Mouse (Mus musculus): ENCODE results near the gene Sart1. TPM values are rescaled to one million over a fixed set of nuclear protein-coding genes. Genes with fewer than 3 reads are reported as not detected.
A peak's percentile ranks its signal among the peaks of the same experiment; 100 is the strongest.
"Not testable (repeated sequence)": the region's sequence is repeated elsewhere in the genome, so short reads cannot be mapped to it uniquely, and the experiment has no call there.

Sart1 gene
- total RNA-seq, 2 experiments from 2014 or later: 40.1 to 50.3 TPM

DNA sequence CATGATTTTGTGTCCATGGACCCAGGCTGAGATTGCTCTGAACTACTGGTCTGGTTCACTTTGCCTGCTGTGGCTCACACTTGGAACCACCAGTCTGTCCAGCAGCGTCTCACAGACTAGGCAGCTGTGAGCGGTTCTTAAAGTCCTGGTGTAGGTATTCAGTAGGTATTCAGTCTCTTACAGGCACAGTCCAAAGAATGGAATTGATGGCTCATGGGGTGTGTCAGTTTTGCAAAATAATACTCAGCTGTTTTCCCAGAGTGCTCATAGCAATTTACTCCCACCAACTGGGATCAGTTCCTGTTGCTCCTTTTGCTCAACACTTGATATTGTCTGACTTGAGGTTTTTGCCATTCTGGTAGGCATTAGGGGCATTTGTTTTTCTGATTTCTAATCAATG lies 26.3 kb downstream of the Sart1 start:
- intact Hi-C loops (cut with DNase I): no loop called here
- no peak overlapping the region for H3K27ac ChIP-seq
- H3K4me3 ChIP-seq: no peak overlapping the region
- no peak for DNase-seq
- TF ChIP-seq CTCF (IDR thresholded peaks at IDR 0.05): no peak

DNA sequence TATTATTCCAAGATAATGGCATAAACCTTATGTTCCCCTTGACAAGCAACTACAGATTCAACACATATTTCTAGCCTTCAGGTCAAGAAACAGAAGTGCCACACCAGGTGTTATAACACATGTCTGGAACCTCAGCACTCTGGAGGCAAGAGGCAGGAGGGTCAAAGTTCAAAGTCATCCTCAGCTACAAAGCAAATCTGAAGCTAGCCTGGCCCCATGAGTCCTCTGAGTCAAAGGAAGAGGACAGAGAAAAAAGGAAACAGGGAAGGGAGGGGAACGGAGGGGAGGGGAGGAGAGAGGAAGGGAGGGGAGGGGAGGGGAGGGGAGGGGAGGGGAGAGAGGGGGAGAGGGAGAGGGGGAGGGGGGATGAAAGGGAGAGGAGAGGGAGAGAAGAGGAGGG lies 32.4 kb downstream of the Sart1 start:
- Histone ChIP-seq H3K4me3 (no peak overlapping the region), H3K27ac (no peak overlapping the region)
- no peak for TF ChIP-seq CTCF (IDR thresholded peaks at IDR 0.05)
- intact Hi-C loops (cut with DNase I): no loop called here
- no peak for DNase-seq

- intact Hi-C loops (cut with DNase I): no loop called here
- no peak for TF ChIP-seq CTCF (IDR thresholded peaks at IDR 0.05)
- no peak for DNase-seq
- Histone ChIP-seq H3K4me3 (no peak overlapping the region), H3K27ac (no peak overlapping the region)
Observed at GRCm38 (mm10) chr19:5353609-5354008, 34.9 kb downstream of the Sart1 start.

GRCm38 (mm10) chr19:5349502-5349873 lies 39.0 kb downstream of the Sart1 start, which contains the start of gene Cst6:
Cst6 (minus strand) TSS chr19:5349574.
- H3K4me3 ChIP-seq: peak within 1 kb of the TSS; percentile 76
- intact Hi-C loops (cut with DNase I); DNase-seq: not testable (repeated sequence)
- H3K27ac ChIP-seq: peak within 1 kb of the TSS; percentile 83

GRCm38 (mm10) chr19:5348526-5349501 lies 39.7 kb downstream of the Sart1 start:
- intact Hi-C loops (cut with DNase I): loop anchor here (1.0 kb wide), 1 partner anchor 11 kb away; no protein-coding TSS in a partner anchor
- Histone ChIP-seq H3K27ac (peak overlapping the region; percentile 83), H3K4me3 (peak overlapping the region; percentile 76)
- TF ChIP-seq CTCF (IDR thresholded peaks at IDR 0.05): peak; percentile 72
- DNase-seq: peak; percentile 74

GRCm38 (mm10) chr19:5348064-5348463 lies 40.4 kb downstream of the Sart1 start:
- DNase-seq: no peak
- intact Hi-C loops (cut with DNase I): loop anchor here (1.0 kb wide), 1 partner anchor 10 kb away; no protein-coding TSS in a partner anchor
- peak overlapping the region; percentile 76 for H3K4me3 ChIP-seq
- no peak for TF ChIP-seq CTCF (IDR thresholded peaks at IDR 0.05)
- no peak overlapping the region for H3K27ac ChIP-seq

GRCm38 (mm10) chr19:5345297-5346131 lies 43.0 kb downstream of the Sart1 start:
- no peak for DNase-seq
- Histone ChIP-seq H3K27ac (peak overlapping the region; percentile 75), H3K4me3 (no peak overlapping the region)
- intact Hi-C loops (cut with DNase I): loop anchor here (2.0 kb wide), 1 partner anchor 51 kb away; the partner anchor contains the start of gene Sf3b2
- no peak for TF ChIP-seq CTCF (IDR thresholded peaks at IDR 0.05)

GRCm38 (mm10) chr19:5341360-5341759 lies 47.1 kb downstream of the Sart1 start:
- intact Hi-C loops (cut with DNase I): no loop called here
- DNase-seq: no peak
- TF ChIP-seq CTCF (IDR thresholded peaks at IDR 0.05): no peak
- H3K4me3 ChIP-seq: no peak overlapping the region
- peak overlapping the region; percentile 59 for H3K27ac ChIP-seq

DNA sequence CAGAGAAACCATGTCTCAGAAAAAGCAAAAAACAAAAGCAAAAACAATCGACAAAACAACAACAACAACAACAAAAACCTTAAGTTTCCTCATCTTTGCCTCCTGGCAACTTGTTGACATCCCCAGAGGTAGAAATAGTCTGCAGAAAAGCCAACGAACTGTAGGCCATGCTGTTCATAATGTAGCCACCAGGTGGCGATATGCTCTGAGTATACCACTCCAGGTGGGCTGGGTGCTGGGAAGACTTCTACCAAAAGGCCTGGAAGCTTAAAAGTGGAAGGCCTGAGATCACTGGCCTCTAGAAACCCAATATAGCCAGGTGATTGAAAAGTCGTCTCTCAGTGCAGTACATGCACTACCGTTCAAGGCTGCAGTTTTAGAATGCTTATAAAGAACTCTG lies 50.5 kb downstream of the Sart1 start:
- DNase-seq: peak; percentile 85
- H3K27ac ChIP-seq: peak overlapping the region; percentile 20; the same call in 1 of the 2 replicates
- H3K4me3 ChIP-seq: no peak overlapping the region
- intact Hi-C loops (cut with DNase I): loop anchor here (1.0 kb wide), 1 partner anchor 10 kb away; no protein-coding TSS in a partner anchor
- no peak; the same call in 1 of the 2 replicates for TF ChIP-seq CTCF (IDR thresholded peaks at IDR 0.05)

GRCm38 (mm10) chr19:5335441-5335840 lies 53.1 kb downstream of the Sart1 start, which contains the start of gene Catsper1:
Catsper1 (plus strand) TSS chr19:5335741.
- H3K4me3 ChIP-seq: no peak within 1 kb of the TSS
- intact Hi-C loops (cut with DNase I): no loop called here
- no peak for DNase-seq
- no peak for TF ChIP-seq CTCF (IDR thresholded peaks at IDR 0.05)
- H3K27ac ChIP-seq: no peak within 1 kb of the TSS

DNA sequence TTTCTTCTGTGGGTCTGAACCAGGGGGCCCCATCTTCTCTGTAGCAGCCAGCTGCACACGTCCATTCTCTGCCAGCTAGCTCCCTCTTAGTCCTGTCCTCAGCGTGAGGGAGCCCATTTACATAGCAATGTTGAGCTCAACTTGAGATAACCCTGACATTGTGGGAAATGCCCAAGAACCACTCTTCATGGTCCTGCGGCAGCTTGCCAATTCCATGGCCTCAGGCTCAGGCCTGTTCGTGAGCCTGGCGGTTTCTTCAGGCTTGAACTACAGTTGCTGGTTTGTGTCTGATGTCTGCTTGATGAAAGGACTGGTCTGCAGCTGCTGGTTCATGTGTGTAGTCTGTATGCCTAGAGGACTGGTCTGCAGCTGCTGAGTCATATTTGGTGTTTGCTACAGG lies 53.8 kb downstream of the Sart1 start:
- intact Hi-C loops (cut with DNase I): no loop called here
- no peak for DNase-seq
- Histone ChIP-seq H3K27ac (no peak overlapping the region), H3K4me3 (no peak overlapping the region)
- no peak for TF ChIP-seq CTCF (IDR thresholded peaks at IDR 0.05)

DNA sequence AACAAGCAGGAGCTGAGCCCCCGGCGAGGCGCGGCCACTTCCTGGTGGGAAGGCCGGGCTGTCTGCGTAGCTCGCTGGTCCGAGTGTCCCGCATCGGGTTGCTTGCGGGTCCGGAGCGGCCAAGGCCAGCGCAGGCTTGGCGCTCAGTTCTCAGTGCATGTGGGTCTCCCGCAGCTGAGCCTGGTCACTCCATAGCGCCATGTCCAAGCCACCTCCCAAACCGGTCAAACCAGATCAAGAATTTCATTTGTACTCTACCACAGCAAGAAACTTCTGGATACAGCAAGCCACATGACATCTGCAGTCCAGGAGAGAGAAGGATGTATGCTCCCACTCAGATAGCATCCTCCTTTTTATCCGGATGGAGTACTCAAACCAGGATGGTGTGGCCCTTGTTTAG lies 60.5 kb downstream of the Sart1 start:
- no peak for TF ChIP-seq CTCF (IDR thresholded peaks at IDR 0.05)
- DNase-seq: no peak
- intact Hi-C loops (cut with DNase I): no loop called here
- Histone ChIP-seq H3K27ac (no peak overlapping the region), H3K4me3 (no peak overlapping the region)

Other genes starting within 250 kb of the Sart1 start
- gene Pacs1, start 115.6 kb downstream of the Sart1 start, total RNA-seq (2021): 1 to 10 TPM; 5.2 to 8.5 TPM
- 10 to 100 TPM; 66.5 to 78.9 TPM for gene Sf3b2, start 93.2 kb downstream of the Sart1 start, total RNA-seq (2021)
- under 1 TPM in 1 of 2 experiments, not detected in 1; 0.11 TPM for gene Gal3st3, start 90.4 kb downstream of the Sart1 start, total RNA-seq (2021)
- not detected for gene Catsper1, start 53.0 kb downstream of the Sart1 start, total RNA-seq (2021)
- 10 to 100 TPM; 27.5 to 44.2 TPM for gene Cst6, start 39.1 kb downstream of the Sart1 start, total RNA-seq (2021)
- gene Eif1ad, start 22.0 kb downstream of the Sart1 start, total RNA-seq (2021): 10 to 100 TPM; 15.7 to 17.9 TPM
- 100 to 1,000 TPM; 122 to 144 TPM for gene Banf1, start 21.5 kb downstream of the Sart1 start, total RNA-seq (2021)
- 1 to 10 TPM; 1.3 to 2.7 TPM for gene Tsga10ip, start 13.8 kb upstream of the Sart1 start, total RNA-seq (2021)
- 100 to 1,000 TPM; 503 to 688 TPM for gene Drap1, start 36.3 kb upstream of the Sart1 start, total RNA-seq (2021)
- 10 to 100 TPM; 34.0 to 38.0 TPM for gene AI837181, start 36.4 kb upstream of the Sart1 start, total RNA-seq (2021)
- gene Fosl1, start 58.8 kb upstream of the Sart1 start, total RNA-seq (2021): not detected
- 1 to 10 TPM; 3.9 to 7.2 TPM for gene Ccdc85b, start 69.2 kb upstream of the Sart1 start, total RNA-seq (2021)
- 10 to 100 TPM; 33.9 to 35.8 TPM for gene Fibp, start 71.9 kb upstream of the Sart1 start, total RNA-seq (2021)
- gene Ctsw, start 79.8 kb upstream of the Sart1 start, total RNA-seq (2021): not detected
- gene Efemp2, start 85.3 kb upstream of the Sart1 start, total RNA-seq (2021): 1 to 10 TPM; 3.4 to 6.6 TPM
- gene Mus81, start 99.7 kb upstream of the Sart1 start, total RNA-seq (2021): 10 to 100 TPM; 20.1 to 23.3 TPM
- gene Cfl1, start 101.8 kb upstream of the Sart1 start, total RNA-seq (2021): 10 to 100 TPM; 52.8 to 72.0 TPM
- gene 1700020D05Rik, start 115.1 kb upstream of the Sart1 start, total RNA-seq (2021): 1 to 10 TPM in 1 of 2 experiments, under 1 TPM in 1; 0.92 to 1.6 TPM
- 1 to 10 TPM; 5.8 to 8.0 TPM for gene Snx32, start 121.8 kb upstream of the Sart1 start, total RNA-seq (2021)
- gene Ovol1, start 171.9 kb upstream of the Sart1 start, total RNA-seq (2021): not detected
- gene Ap5b1, start 179.3 kb upstream of the Sart1 start, total RNA-seq (2021): 1 to 10 TPM; 2.0 to 2.3 TPM
- gene Rnaseh2c, start 213.2 kb upstream of the Sart1 start, total RNA-seq (2021): 10 to 100 TPM; 42.4 to 53.6 TPM
- 10 to 100 TPM; 20.9 to 23.7 TPM for gene Kat5, start 221.5 kb upstream of the Sart1 start, total RNA-seq (2021)
- gene Rela, start 248.8 kb upstream of the Sart1 start, total RNA-seq (2021): 10 to 100 TPM; 14.6 to 14.7 TPM